Mouse (Mus musculus) CH12.LX (cell line): ENCODE measurements around the gene Trio. TPM values are rescaled to one million over a fixed set of nuclear protein-coding genes. Genes with fewer than 3 reads are reported as not detected.

Source experiments
- DNase-seq: peaks from one replicate; pipeline ENCODE4 v3.0.0-alpha.2; 2013; ENCODE audit errors: extremely low read depth
- H3K27ac ChIP-seq: 2 replicates; pipeline ENCODE4 v1.5.1; 2012; ENCODE audit warnings: low read depth, mild to moderate bottlenecking, control low read depth, moderate library complexity; ENCODE audit not compliant: insufficient read depth
- H3K27me3 ChIP-seq: replicated peaks from 2 replicates; pipeline ENCODE3; 2012; ENCODE audit warnings: inconsistent platforms
- H3K36me3 ChIP-seq, 2 experiments: replicated peaks in 1 of 2; 2 replicates each; pipeline versions ENCODE3 to v1.6.1; 2012; ENCODE audit warnings: inconsistent platforms in 1 of 2, low read length in 1 of 2, mild to moderate bottlenecking in 1 of 2, mixed read lengths in 1 of 2, moderate library complexity in 1 of 2; ENCODE audit not compliant: control insufficient read depth in 1 of 2, insufficient read depth in 1 of 2
- H3K4me1 ChIP-seq, 2 experiments: 2 replicates each; pipeline ENCODE4 v1.6.1; 2012; ENCODE audit warnings: inconsistent platforms in 1 of 2, moderate library complexity in 1 of 2; ENCODE audit not compliant: insufficient read depth in 2 of 2, control insufficient read depth in 1 of 2
- H3K4me2 ChIP-seq: 2 replicates; pipeline ENCODE4 v1.6.1; 2012; ENCODE audit warnings: low read depth, mild to moderate bottlenecking, control low read depth; ENCODE audit not compliant: poor library complexity, insufficient read depth, severe bottlenecking
- H3K4me3 ChIP-seq, 3 experiments: fragments of 150-350 bp in 1 of 3; sonication (generic) in 1 of 3; replicated peaks in 1 of 3; 2 replicates each; pipeline versions ENCODE3 to v1.5.1; 2011 to 2012; ENCODE audit warnings: low read depth in 2 of 3, low read length in 2 of 3, mild to moderate bottlenecking in 2 of 3, moderate library complexity in 2 of 3, control low read depth in 1 of 3, improper control_type of control experiment in 1 of 3, inconsistent platforms in 1 of 3, mixed read lengths in 1 of 3; ENCODE audit not compliant: poor library complexity in 1 of 3
- H3K79me2 ChIP-seq: replicated peaks from 2 replicates; pipeline ENCODE4 v1.6.1; 2012; ENCODE audit warnings: mild to moderate bottlenecking, moderate library complexity; ENCODE audit not compliant: control insufficient read depth, poor library complexity, insufficient read depth, severe bottlenecking; ENCODE audit errors: extremely low read depth
- H3K9ac ChIP-seq: 2 replicates; pipeline ENCODE4 v1.6.1; 2012; ENCODE audit warnings: low read depth, mild to moderate bottlenecking, control low read depth, moderate library complexity; ENCODE audit not compliant: insufficient read depth
- H3K9me3 ChIP-seq: replicated peaks from 2 replicates; pipeline ENCODE3; 2012; ENCODE audit warnings: low read length, inconsistent platforms, mixed read lengths
- BHLHE40 ChIP-seq: IDR thresholded peaks from 2 replicates; pipeline ENCODE4 v1.6.1; 2011; ENCODE audit warnings: mild to moderate bottlenecking, low read depth, low read length, improper control_type of control experiment
- CHD2 ChIP-seq: IDR thresholded peaks from 2 replicates; pipeline ENCODE4 v1.6.1; 2011; ENCODE audit warnings: low read length, improper control_type of control experiment
- EP300 ChIP-seq: IDR thresholded peaks from 2 replicates; pipeline ENCODE4 v1.6.1; 2011; ENCODE audit warnings: low read length, improper control_type of control experiment
- ETS1 ChIP-seq: conservative IDR thresholded peaks from 2 replicates; pipeline ENCODE4 v1.6.1; 2012; ENCODE audit warnings: low read depth, mild to moderate bottlenecking, inconsistent platforms, low read length, improper control_type of control experiment, moderate library complexity
- MAFK ChIP-seq: IDR thresholded peaks from 2 replicates; pipeline ENCODE4 v1.6.1; 2011; ENCODE audit warnings: low read length, improper control_type of control experiment; ENCODE audit not compliant: insufficient replicate concordance
- MAX ChIP-seq: IDR thresholded peaks from 2 replicates; pipeline ENCODE4 v1.6.1; 2011; ENCODE audit warnings: low read length, improper control_type of control experiment
- MAZ ChIP-seq: IDR thresholded peaks from 2 replicates; pipeline ENCODE4 v1.6.1; 2012; ENCODE audit warnings: low read depth, mild to moderate bottlenecking, inconsistent platforms, low read length, improper control_type of control experiment, moderate library complexity
- NELFE ChIP-seq: IDR thresholded peaks from 2 replicates; pipeline ENCODE4 v1.6.1; 2011; ENCODE audit warnings: low read depth, low read length, improper control_type of control experiment
- NRF1 ChIP-seq: IDR thresholded peaks from 2 replicates; pipeline ENCODE4 v1.6.1; 2014; ENCODE audit warnings: low read depth, mild to moderate bottlenecking, inconsistent platforms, low read length, improper control_type of control experiment, moderate library complexity
- POLR2AphosphoS2 ChIP-seq: IDR thresholded peaks from 2 replicates; pipeline ENCODE4 v1.6.1; 2011; ENCODE audit warnings: low read depth, low read length, improper control_type of control experiment
- RAD21 ChIP-seq: IDR thresholded peaks from 2 replicates; pipeline ENCODE4 v1.6.1; 2011; ENCODE audit warnings: low read depth, mild to moderate bottlenecking, low read length, improper control_type of control experiment, moderate library complexity
- SIN3A ChIP-seq: IDR thresholded peaks from 2 replicates; pipeline ENCODE4 v1.6.1; 2012; ENCODE audit warnings: low read length, improper control_type of control experiment, inconsistent platforms
- UBTF ChIP-seq: IDR thresholded peaks from 2 replicates; pipeline ENCODE4 v1.6.1; 2012; ENCODE audit warnings: low read depth, mild to moderate bottlenecking, inconsistent platforms, low read length, improper control_type of control experiment, moderate library complexity
- USF1 ChIP-seq: IDR thresholded peaks from 2 replicates; pipeline ENCODE4 v1.6.1; 2014; ENCODE audit warnings: low read depth, mild to moderate bottlenecking, inconsistent platforms, low read length, improper control_type of control experiment
- USF2 ChIP-seq: conservative IDR thresholded peaks from 2 replicates; pipeline ENCODE4 v1.6.1; 2011; ENCODE audit warnings: low read depth, low read length, improper control_type of control experiment
- ZC3H11A ChIP-seq: IDR thresholded peaks from 2 replicates; pipeline ENCODE4 v1.6.1; 2012; ENCODE audit warnings: low read depth, mild to moderate bottlenecking, inconsistent platforms, low read length, improper control_type of control experiment
- ZMIZ1 ChIP-seq: IDR thresholded peaks from 2 replicates; pipeline ENCODE4 v1.6.1; 2012; ENCODE audit warnings: low read depth, mild to moderate bottlenecking, inconsistent platforms, low read length, improper control_type of control experiment
- ZNF384 ChIP-seq: IDR thresholded peaks from 2 replicates; pipeline ENCODE4 v1.6.1; 2012; ENCODE audit warnings: low read depth, low read length, improper control_type of control experiment, inconsistent platforms
- dilution Hi-C: fragments of 300-500 bp; cut with MboI; formaldehyde crosslinking; loops from 2 replicates; pipeline ENCODE4 v1.14.3; 2020; ENCODE audit warnings: low sequenced_read_pairs; ENCODE audit not compliant: extremely low pct_unique_long_range_greater_than_20kb, extremely low pct_ligation_motif_present
- in situ Hi-C: fragments of 300-500 bp; cut with MboI; formaldehyde crosslinking; loops from 3 replicates; pipeline ENCODE4 v1.14.3; 2019; ENCODE audit warnings: low sequenced_read_pairs, low pct_ligation_motif_present, low pct_unique_long_range_greater_than_20kb, mixed read lengths
- polyA plus RNA-seq: library from polyadenylated mRNA; unstranded; fragments of >175 nt; gene quantifications from 2 replicates; pipeline ENCODE4 v1.2.1, GENCODE M21; 2012; ENCODE audit warnings: low read depth; ENCODE audit not compliant: insufficient read length
- total RNA-seq, 2 experiments: library from RNA; depleted of rRNA; stranded (reverse); fragments of 300-350 nt in 1 of 2; fragments of >200 nt in 1 of 2; gene quantifications; 2 replicates each; pipeline ENCODE4 v1.2.3; 2012 to 2014

The Trio gene
- total and polyA plus RNA-seq, 3 experiments, result 3.9 to 17.5 (median 4.3) TPM

GRCm38 (mm10) chr15:27771581-27771980 lies 254.1 kb downstream of the Trio start:
- DNase-seq, result peak; percentile 52
- H3K27me3 ChIP-seq, result no peaks in the 10 kb centered on the region
- 0 out of 2 replicates have a peak overlapping the region, but pooled peaks have one; percentile 9 for H3K27ac ChIP-seq
- peaks cover 0 to 42% of the 10 kb centered on the region in 2 experiments for H3K36me3 ChIP-seq
- TF ChIP-seq MAX, result no peak
- H3K9ac ChIP-seq, result no peak overlapping the region
- H3K79me2 ChIP-seq, result no peaks in the 10 kb centered on the region
- dilution Hi-C loops (no loop called here), in situ Hi-C loops (no loop called here)
- H3K4me3 ChIP-seq, result peak overlapping the region in 1 of 3 experiments; percentile 52
- H3K9me3 ChIP-seq, result peaks cover 7% of the 10 kb centered on the region
- H3K4me2 ChIP-seq, result peak overlapping the region; percentile 32; the same call in 1 of the 2 replicates
- peaks cover 17 to 95% of the 10 kb centered on the region in 2 experiments for H3K4me1 ChIP-seq

GRCm38 (mm10) chr15:27770513-27771196 lies 255.0 kb downstream of the Trio start:
- Histone ChIP-seq H3K9me3 (peaks cover 7% of the 10 kb centered on the region), H3K27ac (no peak overlapping the region), H3K4me2 (no peak overlapping the region), H3K4me1 (peaks cover 17 to 95% of the 10 kb centered on the region in 2 experiments), H3K36me3 (peaks cover 0 to 50% of the 10 kb centered on the region in 2 experiments), H3K4me3 (peak overlapping the region in 1 of 3 experiments; percentile 52), H3K9ac (no peak overlapping the region), H3K79me2 (no peaks in the 10 kb centered on the region), H3K27me3 (no peaks in the 10 kb centered on the region)
- peak; percentile 71 for DNase-seq
- no peak for TF ChIP-seq USF1
- TF ChIP-seq ETS1, result no peak
- no peak for TF ChIP-seq UBTF
- no peak for TF ChIP-seq POLR2AphosphoS2
- TF ChIP-seq MAX, result no peak
- no peak for TF ChIP-seq NRF1
- no peak for TF ChIP-seq MAZ
- no peak; the same call in 1 of the 2 replicates for TF ChIP-seq CHD2
- no peak for TF ChIP-seq ZMIZ1
- TF ChIP-seq ZC3H11A, result no peak
- TF ChIP-seq EP300, result no peak
- no peak for TF ChIP-seq NELFE
- TF ChIP-seq ZNF384, result no peak
- TF ChIP-seq USF2, result no peak
- no peak for TF ChIP-seq RAD21
- no peak for TF ChIP-seq MAFK
- TF ChIP-seq SIN3A, result no peak
- no peak for TF ChIP-seq BHLHE40
- dilution Hi-C loops, result no loop called here
- in situ Hi-C loops, result no loop called here
